Mouse (Mus musculus) small intestine, adult 2 months (tissue): ENCODE measurements around the gene Slco3a1.

ENCODE experiments used
- CTCF ChIP-seq: fragments of 200-500 bp; IDR thresholded peaks from 2 replicates; pipeline ENCODE4 v1.5.1; 2012; ENCODE audit warnings: low read depth, mild to moderate bottlenecking, control low read depth, inconsistent platforms, low read length, moderate library complexity, mixed read lengths; ENCODE audit not compliant: insufficient replicate concordance, insufficient read length; ENCODE audit errors: extremely low read depth
- POLR2A ChIP-seq: fragments of 200-500 bp; IDR thresholded peaks from 2 replicates; pipeline ENCODE4 v1.6.1; 2012; ENCODE audit warnings: low read depth, mild to moderate bottlenecking, control low read depth, inconsistent platforms, low read length, moderate library complexity

DNA sequence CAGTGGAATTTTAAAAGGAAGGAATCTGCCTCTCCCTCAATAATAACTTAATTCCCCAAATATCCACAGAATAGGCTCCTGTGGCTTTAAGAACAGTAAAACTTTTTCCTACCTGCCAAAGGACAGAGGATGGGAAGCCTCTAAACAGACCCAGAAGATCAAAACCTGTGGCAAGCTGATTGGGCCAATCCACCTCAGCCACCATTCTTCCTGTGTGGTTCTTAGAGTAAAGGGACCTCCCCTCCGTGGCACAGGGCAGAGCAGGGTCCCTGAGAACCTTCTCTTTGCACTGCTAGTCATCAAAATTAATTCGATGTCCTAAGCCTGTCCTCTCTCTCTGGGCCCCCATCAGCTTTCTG lies 2.6 kb downstream of the Slco3a1 start:
- TF ChIP-seq CTCF (no peak), POLR2A (no peak)
